Mouse (Mus musculus) brain, adult 10 weeks (tissue): Measurements from ENCODE around the gene E2f2. TPM values are rescaled to one million over a fixed set of nuclear protein-coding genes. Genes with fewer than 3 reads are reported as not detected.

Experiments
- polyA plus RNA-seq: library from polyadenylated mRNA; stranded (reverse); fragments of 350-450 nt; fragmentation: Illumina TruSeq; extraction: RNeasy Lipid Tissue Mini Kit (QIAGEN cat#74804); gene quantifications from one replicate; pipeline ENCODE4 v1.2.3, GENCODE M21; 2015; ENCODE audit warnings: low read depth, low replicate concordance

Gene E2f2
- 0.48 TPM for polyA plus RNA-seq

DNA sequence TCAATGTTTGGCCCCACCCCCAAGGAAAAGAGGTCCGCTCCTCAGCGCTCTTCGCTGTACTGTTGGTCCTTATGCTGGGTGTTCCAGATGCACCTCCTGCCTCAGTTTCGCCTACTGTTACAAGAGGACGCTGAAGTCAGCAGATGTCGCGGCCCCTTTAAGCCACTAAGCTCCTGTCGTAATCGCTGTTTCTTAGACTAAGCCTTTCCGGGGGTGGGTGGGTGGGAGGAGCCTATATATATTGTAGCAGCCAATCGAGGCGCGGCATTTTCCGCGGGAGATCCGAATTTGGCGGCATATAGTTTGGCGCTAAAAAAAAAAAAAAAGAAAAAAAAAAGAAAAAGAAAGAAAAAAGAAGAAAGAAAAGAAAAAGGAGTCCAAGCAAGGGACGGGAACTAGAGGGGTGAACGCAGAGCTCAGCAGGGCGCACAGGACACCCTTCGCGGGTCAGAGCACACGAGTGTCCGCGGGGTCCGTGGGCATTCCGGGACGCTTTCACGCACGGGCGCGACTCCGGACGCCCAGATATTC lies at the start of gene E2f2:
TSS of gene E2f2 (plus strand) at position 384 of the 531 bp plus-strand sequence.

GRCm38 (mm10) chr4:136143193-136143976 lies 28.8 kb upstream of the E2f2 start, which contains the start of gene Id3:
Gene Id3 (plus strand): TSS chr4:136143497.

GRCm38 (mm10) chr4:136206033-136206893 lies 34.1 kb downstream of the E2f2 start, which contains the start of gene Asap3:
Gene Asap3 (plus strand): TSS chr4:136206365.

Other genes with a start within 250 kb of the E2f2 start
- gene Hmgcl, start 225.9 kb upstream of the E2f2 start, polyA plus RNA-seq: 50.6 TPM
- gene Gale, start 208.7 kb upstream of the E2f2 start, polyA plus RNA-seq: 22.5 TPM
- gene Lypla2, start 199.8 kb upstream of the E2f2 start, polyA plus RNA-seq: 89.5 TPM
- 110 TPM for gene Pithd1, start 185.1 kb upstream of the E2f2 start, polyA plus RNA-seq
- 15.8 TPM for gene Eloa, start 150.6 kb upstream of the E2f2 start, polyA plus RNA-seq
- gene Rpl11, start 119.0 kb upstream of the E2f2 start, polyA plus RNA-seq: 843 TPM
- 54.0 TPM for gene Id3, start 28.9 kb upstream of the E2f2 start, polyA plus RNA-seq
- 2.6 TPM for gene Asap3, start 34.0 kb downstream of the E2f2 start, polyA plus RNA-seq
- 1.1 TPM for gene Tcea3, start 75.3 kb downstream of the E2f2 start, polyA plus RNA-seq
- gene Zfp46, start 112.3 kb downstream of the E2f2 start, polyA plus RNA-seq: 30.4 TPM
- gene Hnrnpr, start 138.5 kb downstream of the E2f2 start, polyA plus RNA-seq: 74.6 TPM